Mouse (Mus musculus): ENCODE data around the gene Tsc1. TPM values are rescaled to one million over a fixed set of nuclear protein-coding genes. Genes with fewer than 3 reads are reported as not detected.

The Tsc1 gene
- polyA plus RNA-seq (2014; fragmentation: Illumina TruSeq; extraction: RNeasy Lipid Tissue Mini Kit (QIAGEN cat#74804); ENCODE audit: low read depth, low replicate concordance): 26.4 TPM

DNA sequence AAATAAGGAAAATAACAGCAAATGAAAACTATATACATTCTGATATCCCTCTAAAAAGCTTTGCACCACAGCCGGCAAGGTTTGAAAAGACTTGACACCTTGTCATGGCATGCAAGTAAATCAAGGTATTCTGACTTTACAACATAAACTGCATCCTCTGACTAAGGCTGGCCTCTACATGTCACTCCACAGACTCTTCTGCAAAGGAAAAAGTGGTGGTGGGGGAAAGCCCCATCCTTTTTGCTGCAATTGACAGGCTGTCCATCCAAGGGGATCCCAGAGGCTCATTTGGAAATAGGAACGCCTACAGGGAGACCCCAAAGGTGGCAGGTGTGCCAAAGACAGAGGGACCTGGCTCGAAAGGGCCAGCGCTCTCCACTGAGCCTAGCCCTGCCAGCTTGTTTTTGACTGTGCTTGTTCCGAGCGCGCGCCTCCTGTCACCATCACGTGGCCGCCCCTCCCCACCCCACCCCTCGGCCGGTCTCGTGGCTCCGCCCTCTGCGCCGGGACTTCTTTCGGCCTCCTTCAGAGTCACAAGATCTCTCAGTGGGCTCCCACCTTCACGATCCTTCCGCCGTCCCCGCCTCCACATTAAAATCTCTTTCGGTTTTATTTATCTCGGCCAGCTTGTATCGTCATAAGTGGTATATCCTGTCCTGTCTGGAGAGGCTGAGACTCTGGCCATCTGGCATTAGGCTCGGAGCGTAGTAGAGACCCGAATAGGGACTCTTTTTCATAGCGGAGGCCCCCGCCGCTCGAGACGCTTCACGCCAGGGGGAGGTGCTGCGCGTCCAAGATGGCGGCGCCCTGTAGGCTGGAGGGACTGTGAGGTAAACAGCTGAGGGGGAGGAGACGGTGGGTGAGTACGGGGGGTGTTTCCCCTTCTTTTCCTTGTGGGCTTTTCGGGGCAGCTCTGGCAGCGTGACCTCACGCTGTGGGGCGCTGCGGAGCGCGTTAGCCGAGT, at the start of gene Tsc1:
Gene Tsc1, plus strand, starts transcription at position 768 of the 964 bp plus-strand sequence.

DNA sequence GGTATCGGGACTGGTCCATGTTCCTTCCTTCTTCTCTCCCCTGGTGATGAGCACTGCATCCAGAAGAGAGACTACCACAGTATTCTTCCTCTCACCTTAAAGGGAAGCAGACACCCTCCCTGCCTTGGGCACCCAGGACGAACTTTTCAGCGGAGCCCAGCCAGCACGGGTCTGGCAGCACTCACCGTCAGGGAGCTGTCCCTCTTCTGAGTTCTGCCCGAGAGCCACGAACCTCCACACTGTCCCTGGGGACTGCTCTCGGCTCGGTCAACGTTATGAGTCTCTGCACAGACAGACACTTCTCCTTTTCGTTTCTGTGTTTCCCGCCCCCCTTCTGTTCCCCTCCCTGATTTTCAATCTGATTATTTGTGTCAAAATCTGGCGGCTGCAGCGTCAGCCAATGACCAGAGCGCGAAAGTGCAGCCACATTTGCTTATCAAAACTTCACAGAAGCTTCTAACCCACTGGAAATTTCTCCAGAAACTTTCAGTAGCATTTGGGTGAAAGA, 19.3 kb upstream of the Tsc1 start, which contains the start of gene Gfi1b:
Gene Gfi1b, minus strand, starts transcription at position 319 of the 508 bp plus-strand sequence.

DNA sequence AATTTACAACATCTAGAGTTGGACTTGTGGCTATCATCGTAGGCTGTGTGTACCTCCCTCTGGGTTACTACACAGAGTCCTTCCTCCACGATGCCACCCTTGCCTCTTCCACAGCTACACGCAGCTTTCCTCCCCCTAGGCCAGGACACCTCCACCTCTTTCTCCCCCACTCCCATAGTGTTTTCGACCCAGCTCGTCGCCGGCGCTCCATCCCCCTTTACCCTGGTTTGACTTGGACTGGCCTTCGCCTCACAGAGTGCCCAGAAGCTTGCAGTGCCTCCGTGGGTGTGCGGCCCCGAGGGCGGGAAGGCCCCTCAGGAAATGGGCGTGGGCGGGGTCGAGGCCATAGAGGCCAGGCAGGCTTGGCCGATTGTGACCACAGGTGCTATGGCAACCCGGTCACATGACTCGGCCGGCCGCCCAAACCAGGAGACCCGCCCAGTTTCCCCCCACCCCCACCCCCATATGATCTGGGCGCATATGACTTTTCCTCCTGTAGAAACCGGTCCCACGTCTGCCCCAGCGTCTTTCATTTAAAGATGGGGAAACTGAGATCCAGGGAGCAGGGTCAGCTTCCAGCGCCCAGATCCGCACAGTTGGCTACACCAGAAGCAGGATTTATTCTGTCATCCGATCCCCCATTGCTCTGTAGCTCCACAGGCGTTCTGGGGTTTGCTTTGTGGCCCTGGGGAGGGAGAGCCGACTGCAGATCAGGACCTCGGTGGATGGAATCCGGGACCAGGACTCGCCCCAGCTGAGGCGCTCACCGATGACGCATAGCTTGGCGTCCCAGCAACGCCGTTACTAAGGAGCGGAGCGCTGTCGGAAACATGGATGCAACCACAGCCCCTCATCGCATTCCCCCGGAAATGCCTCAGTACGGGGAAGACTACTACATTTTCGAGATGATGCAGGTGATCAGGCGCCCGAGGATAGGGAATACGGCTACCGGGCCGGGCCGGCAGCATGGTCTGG, 58.6 kb downstream of the Tsc1 start, which contains the start of the genes Spaca9 and Ak8:
Gene Spaca9, minus strand, starts transcription at position 367 of the 975 bp plus-strand sequence.
Gene Ak8, plus strand, starts transcription at position 804 of the 975 bp plus-strand sequence.

Other genes with a start within 250 kb of the Tsc1 start
- 5.2 TPM for gene Ppp1r26, start 194.4 kb upstream of the Tsc1 start, polyA plus RNA-seq (2014; fragmentation: Illumina TruSeq; extraction: RNeasy Lipid Tissue Mini Kit (QIAGEN cat#74804); ENCODE audit: low read depth, low replicate concordance)
- gene 1700007K13Rik, start 174.9 kb upstream of the Tsc1 start, polyA plus RNA-seq (2014; fragmentation: Illumina TruSeq; extraction: RNeasy Lipid Tissue Mini Kit (QIAGEN cat#74804); ENCODE audit: low read depth, low replicate concordance): 6.0 TPM
- 22.5 TPM for gene Mrps2, start 173.2 kb upstream of the Tsc1 start, polyA plus RNA-seq (2014; fragmentation: Illumina TruSeq; extraction: RNeasy Lipid Tissue Mini Kit (QIAGEN cat#74804); ENCODE audit: low read depth, low replicate concordance)
- 3.9 TPM for gene Gbgt1, start 144.3 kb upstream of the Tsc1 start, polyA plus RNA-seq (2014; fragmentation: Illumina TruSeq; extraction: RNeasy Lipid Tissue Mini Kit (QIAGEN cat#74804); ENCODE audit: low read depth, low replicate concordance)
- gene Gm10134, start 135.1 kb upstream of the Tsc1 start, polyA plus RNA-seq (2014; fragmentation: Illumina TruSeq; extraction: RNeasy Lipid Tissue Mini Kit (QIAGEN cat#74804); ENCODE audit: low read depth, low replicate concordance): 1.3 TPM
- 52.8 TPM for gene Ralgds, start 128.1 kb upstream of the Tsc1 start, polyA plus RNA-seq (2014; fragmentation: Illumina TruSeq; extraction: RNeasy Lipid Tissue Mini Kit (QIAGEN cat#74804); ENCODE audit: low read depth, low replicate concordance)
- gene Cel, start 77.8 kb upstream of the Tsc1 start, polyA plus RNA-seq (2014; fragmentation: Illumina TruSeq; extraction: RNeasy Lipid Tissue Mini Kit (QIAGEN cat#74804); ENCODE audit: low read depth, low replicate concordance): 0.63 TPM
- 14.5 TPM for gene Gtf3c5, start 57.5 kb upstream of the Tsc1 start, polyA plus RNA-seq (2014; fragmentation: Illumina TruSeq; extraction: RNeasy Lipid Tissue Mini Kit (QIAGEN cat#74804); ENCODE audit: low read depth, low replicate concordance)
- 2.0 TPM for gene Gfi1b, start 19.2 kb upstream of the Tsc1 start, polyA plus RNA-seq (2014; fragmentation: Illumina TruSeq; extraction: RNeasy Lipid Tissue Mini Kit (QIAGEN cat#74804); ENCODE audit: low read depth, low replicate concordance)
- gene Spaca9, start 58.5 kb downstream of the Tsc1 start, polyA plus RNA-seq (2014; fragmentation: Illumina TruSeq; extraction: RNeasy Lipid Tissue Mini Kit (QIAGEN cat#74804); ENCODE audit: low read depth, low replicate concordance): 20.4 TPM
- 9.2 TPM for gene Ak8, start 58.9 kb downstream of the Tsc1 start, polyA plus RNA-seq (2014; fragmentation: Illumina TruSeq; extraction: RNeasy Lipid Tissue Mini Kit (QIAGEN cat#74804); ENCODE audit: low read depth, low replicate concordance)
- gene Gtf3c4, start 199.1 kb downstream of the Tsc1 start, polyA plus RNA-seq (2014; fragmentation: Illumina TruSeq; extraction: RNeasy Lipid Tissue Mini Kit (QIAGEN cat#74804); ENCODE audit: low read depth, low replicate concordance): 10.6 TPM
- 3.9 TPM for gene Ddx31, start 199.2 kb downstream of the Tsc1 start, polyA plus RNA-seq (2014; fragmentation: Illumina TruSeq; extraction: RNeasy Lipid Tissue Mini Kit (QIAGEN cat#74804); ENCODE audit: low read depth, low replicate concordance)

All from adipose tissue, adult 10 weeks (tissue).